Mouse (Mus musculus): Measurements from ENCODE around the gene Cd80. TPM values are rescaled to one million over a fixed set of nuclear protein-coding genes. Genes with fewer than 3 reads are reported as not detected.
"Not testable (repeated sequence)": the region's sequence is repeated elsewhere in the genome, so short reads cannot be mapped to it uniquely, and the experiment has no call there.

Gene Cd80
- total RNA-seq (2015) = 0.77 and 1.6 TPM in 2 replicates
- 0.25 and 0.47 TPM in 2 replicates for total RNA-seq (2017)

DNA sequence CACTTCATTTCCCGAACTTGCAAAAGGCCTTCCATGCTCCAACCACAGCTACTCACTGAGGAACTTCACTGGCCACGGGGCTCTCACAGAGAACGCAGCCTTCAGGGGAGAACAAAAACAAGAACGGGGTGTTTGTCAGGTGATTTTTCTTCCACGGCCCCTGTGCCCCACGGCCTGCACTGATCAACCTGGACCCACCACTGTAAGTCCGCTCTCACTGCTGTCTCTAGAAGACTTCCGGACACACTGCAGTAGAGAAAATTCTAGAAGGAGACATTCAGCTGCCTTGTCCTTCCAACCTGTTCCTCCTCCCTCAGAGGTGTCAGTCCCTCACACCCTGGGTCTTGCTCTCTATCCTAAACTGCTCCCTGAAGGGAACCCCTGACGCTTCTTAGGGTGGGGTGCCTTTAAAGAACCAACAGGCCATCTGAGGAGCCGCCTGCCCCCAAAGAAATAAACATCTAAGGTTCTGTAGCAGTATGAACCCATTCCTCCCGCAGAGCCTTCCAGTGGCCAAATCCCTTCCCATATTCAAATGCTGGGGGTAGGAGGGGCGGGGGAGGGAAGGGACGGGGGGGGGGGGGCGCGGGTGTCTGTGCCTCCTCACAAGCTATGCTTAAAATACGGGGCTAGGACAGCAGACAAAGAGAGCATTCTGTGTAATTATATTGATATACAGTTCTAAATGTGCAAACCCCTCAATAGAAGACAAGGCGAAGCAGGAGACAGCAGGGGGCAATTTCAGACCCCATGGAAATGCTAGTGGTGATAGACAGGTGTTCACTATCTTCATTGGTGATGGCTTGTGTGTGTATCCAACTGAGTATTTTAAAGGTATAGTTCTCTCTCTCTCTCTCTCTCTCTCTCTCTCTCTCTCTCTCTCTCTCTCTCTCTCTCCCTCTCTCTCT lies at the start of gene Cd80:
Gene Cd80, plus strand, starts transcription at position 51 of the 908 bp plus-strand sequence.
- ATAC-seq (replicated peaks; ENCODE audit: poor library complexity) = no peak

DNA sequence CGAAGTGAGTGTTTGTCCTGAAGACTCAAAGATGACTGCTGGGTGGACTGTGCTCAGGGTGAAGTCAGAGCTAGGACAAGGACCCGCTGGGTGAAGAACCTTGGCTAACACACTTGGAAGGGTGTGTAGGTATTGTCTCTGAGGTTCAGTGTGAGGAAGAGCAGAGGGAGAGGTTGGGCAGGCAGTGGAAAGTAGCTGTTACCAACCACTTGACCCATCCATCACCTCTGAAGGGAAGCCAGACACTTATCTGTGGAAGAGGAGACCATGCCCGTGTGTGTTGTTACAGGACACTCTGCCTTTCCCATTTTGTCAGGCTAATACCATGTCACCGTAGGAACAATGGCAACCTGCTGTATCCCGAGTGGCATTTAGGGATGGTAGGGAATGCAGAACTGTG lies 49.1 kb upstream of the Cd80 start:
- ATAC-seq (replicated peaks; ENCODE audit: poor library complexity) = no peak

DNA sequence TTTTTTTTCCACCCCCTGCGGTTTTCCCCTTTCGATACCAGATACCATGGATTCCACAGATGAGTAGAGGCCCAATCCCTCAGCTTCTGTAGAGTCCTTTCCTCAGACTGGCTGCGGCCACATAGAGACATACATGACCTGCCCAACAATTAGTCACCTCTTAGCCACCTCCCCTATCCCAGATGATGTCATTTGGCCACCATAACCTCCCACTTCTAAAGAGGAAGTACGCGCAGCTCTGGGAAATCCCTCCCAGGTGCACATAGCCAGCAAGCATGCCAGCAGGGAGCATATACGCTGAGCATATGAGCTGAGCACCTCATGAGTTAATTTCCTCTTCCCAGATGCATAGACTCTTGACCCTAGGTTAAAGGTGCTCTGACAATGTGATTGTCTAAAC lies 48.7 kb upstream of the Cd80 start:
- ATAC-seq (replicated peaks; ENCODE audit: poor library complexity) = peak; percentile 38

DNA sequence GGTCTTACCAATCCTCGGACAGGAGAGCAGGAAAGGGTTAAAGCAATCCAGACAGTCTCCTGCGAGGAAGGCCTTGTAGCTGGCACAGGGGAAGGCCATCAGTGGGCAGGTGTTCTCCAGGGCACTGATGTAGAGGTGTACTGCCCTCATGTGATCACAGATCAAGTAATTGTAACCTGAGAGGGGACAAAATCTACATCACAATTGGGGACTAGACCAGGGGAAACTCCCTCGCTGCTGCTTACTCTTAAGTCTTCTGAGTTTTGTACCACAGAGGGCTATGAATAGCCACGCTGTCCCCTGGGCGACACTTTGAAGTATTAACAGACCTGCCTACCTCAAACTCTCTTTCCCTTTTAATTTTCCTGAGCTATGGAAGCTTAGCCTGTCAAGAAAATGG lies 47.8 kb upstream of the Cd80 start:
- no peak for ATAC-seq (replicated peaks; ENCODE audit: poor library complexity)

DNA sequence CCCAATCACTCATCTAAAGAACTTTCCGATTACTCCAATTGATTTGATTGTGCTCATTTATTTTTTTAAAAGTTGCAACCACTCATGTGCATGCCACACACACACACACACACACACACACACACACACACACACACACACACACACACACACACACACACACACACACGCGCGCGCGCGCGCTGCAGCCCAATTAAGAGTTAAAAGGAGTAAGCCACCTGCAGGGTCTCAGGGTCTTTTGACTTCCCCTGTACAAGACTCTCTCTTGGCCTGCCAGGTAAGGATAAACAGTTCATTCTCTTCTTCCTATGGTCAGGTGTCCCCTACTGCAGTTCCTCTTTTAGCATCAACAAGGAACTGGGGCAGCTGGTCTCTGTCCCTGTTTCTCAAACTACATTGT lies 46.9 kb upstream of the Cd80 start:
- no peak for ATAC-seq (replicated peaks; ENCODE audit: poor library complexity)

DNA sequence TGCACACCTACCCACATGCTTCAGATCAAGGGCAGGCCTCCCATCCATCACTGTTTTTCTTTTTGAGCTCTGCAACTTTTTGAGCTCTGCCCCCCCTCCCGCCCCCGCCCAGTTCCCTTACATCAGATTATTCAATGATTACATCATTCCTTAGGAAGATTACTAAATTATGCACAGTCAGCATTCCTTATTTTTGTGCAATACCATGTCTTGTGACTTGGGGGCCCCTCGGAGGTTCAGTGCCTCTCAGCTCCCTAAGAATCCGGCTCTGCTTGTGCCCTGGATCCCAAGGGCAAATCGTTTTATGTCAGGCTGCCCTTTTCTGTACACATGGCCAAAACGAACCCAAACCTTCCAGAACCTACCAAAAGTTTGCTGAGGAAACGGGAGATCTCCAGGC lies 40.4 kb upstream of the Cd80 start:
- peak; percentile 57 for ATAC-seq (replicated peaks; ENCODE audit: poor library complexity)

DNA sequence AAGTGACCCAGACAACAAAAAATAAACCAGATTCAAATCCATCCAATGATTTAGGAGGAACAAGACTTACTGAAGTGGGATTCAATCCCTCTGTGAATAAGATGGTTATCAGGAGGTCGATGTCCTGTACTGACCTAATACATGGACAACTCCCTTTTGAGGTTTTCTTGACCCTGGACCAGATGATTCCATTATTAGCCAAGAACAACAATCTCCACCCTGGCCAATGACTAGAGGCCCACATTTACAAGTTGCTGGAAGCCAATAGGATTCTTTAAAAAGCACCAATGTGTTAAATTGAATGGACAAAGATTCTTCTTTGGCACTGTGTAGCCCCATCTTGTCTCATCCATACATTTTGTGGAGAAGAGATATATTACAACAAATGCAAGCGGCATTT lies 30.0 kb upstream of the Cd80 start:
- no peak for ATAC-seq (replicated peaks; ENCODE audit: poor library complexity)

DNA sequence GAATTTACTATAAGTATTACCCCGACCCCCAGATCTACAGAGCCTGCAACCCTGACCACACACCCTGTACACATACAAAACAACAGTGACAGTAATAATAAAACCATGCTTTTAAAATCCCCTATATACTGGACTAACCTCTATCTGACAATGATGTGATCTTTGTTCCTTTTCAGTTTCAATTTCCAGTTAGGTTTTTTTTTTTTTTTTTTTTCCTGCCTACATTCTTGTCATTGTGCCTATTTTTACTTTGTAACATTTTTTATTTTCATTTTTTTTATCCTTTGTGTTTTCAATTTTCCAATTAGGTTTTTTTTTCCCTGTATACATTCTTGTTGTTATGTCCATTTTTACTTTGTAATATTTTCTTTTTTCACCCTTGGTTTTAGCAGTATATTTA lies 29.6 kb upstream of the Cd80 start:
- ATAC-seq (replicated peaks; ENCODE audit: poor library complexity) = no peak

DNA sequence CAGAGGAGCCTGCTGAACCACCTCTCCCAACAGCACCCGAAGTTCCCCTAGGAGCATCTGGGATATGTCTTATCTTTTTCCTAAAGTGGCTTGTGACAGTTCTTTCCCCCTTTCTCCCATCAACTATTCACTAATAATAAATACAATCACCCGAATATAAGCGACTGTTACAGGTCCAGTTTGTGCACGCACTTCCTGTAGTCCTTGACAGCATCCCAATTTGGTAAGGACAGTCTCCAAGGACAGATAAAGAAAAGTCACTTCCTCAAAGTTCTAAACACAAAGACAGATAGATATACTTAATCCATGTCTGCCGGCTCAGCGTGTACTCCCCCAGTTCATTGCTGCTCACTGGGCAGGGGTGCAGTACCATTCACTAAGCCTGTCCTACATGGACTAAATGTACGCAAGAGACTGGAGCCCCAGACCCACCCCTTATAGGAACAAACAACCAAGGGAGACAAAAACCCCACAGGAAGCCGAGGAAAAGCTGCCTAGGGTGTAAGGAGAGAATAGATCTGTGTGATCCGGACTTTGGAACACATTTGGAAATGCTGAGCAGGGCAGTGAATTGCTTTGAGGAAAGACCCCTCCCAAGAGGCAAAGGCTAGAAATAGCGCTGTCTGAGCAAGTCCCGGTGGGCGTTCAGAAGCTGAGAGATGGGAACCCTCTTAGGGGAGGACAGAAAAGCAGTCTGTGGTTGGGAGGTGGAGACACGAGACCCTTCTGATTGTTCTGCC lies 23.7 kb upstream of the Cd80 start:
- ATAC-seq (replicated peaks; ENCODE audit: poor library complexity) = 0 out of 2 replicates have a peak, but pooled peaks have one; percentile 17

DNA sequence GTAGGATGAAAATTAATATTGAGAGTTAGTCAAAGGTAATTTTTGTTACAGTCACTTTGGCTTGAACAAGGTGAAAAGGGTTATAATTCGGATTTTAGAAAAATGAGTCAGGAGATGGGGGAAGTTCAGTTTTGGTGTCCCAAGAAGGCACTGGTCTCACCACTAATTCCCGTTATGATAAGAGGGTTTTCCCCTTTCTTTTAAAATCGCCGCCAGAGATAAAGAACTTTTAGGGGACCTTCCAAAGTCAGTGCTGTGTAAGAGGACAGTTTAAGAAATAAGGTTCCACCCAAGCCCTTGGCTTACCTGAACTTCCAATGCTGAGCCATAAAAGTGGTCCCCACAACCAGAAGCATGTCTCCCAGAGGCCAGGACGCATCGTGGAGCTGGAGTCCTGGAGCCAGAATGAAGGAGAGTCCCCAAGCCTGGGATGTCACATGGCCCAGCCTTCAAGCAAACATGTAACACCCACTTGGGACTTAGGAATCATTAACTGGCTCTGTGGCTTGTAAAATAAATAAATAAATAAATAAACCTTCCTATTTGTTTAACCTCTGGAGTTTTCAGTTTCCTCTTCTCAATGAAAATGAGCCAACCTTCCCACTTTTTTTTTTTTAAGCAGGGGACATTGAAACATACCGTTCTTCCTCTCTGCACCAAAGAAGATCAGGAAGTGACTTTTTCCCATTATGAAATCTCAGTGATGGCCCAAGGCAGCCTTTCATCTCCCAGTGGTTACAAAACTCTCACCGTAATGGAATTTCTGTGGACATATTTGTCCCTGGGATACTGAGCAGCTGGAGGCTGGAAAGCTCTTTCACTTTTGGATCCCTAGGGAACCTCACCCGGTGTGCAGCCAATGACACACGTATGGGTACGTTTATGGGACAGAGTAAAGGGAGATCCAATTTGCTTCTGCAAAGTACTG lies 22.6 kb upstream of the Cd80 start, which contains the start of gene Pla1a:
Gene Pla1a, minus strand, starts transcription at position 648 of the 928 bp plus-strand sequence.
- ATAC-seq (replicated peaks; ENCODE audit: poor library complexity) = peak; percentile 83

DNA sequence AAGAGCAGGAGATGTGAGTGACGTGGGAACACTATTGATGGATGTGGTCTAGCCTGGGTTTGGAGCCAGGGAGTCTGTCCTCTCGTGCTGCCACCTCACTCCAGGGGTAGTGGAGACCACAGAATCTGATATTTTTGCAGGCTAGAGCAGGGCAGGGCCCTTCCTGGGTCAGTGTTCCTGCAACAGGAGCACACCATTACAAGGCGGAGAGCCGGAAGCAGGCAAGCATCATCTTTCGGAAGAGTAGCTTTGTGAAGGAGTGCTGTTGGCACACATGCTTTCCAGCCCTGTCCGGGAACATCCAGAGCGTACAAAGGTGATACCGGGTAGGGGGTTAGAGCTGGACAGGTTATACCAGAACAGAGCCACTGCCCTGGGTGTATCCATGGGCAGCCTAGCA lies 21.8 kb upstream of the Cd80 start:
- ATAC-seq (replicated peaks; ENCODE audit: poor library complexity) = no peak

DNA sequence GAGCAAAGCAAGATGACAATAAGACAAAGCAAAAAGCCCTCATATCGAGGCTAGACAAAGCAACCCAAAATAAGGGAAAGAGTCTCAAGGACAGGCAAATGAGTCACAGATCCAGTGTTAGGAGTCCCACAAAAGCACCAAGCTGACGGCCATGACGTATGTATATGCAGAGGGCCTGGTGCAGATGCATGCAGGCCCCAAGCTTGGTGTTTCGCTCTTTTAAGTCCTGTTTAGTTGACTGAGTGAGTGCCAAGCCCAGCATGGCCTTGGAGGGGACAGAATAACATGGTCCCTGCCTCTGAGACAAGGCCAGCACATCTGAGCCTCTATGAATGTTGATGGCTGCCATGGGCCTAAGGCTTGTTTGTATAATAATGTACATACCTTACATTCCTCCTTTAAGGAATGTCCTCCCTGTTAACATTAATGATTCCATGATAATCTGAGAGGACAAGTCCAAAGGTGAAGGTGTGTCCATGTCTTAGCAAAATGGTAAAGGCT lies 21.0 kb upstream of the Cd80 start:
- no peak for ATAC-seq (replicated peaks; ENCODE audit: poor library complexity)

DNA sequence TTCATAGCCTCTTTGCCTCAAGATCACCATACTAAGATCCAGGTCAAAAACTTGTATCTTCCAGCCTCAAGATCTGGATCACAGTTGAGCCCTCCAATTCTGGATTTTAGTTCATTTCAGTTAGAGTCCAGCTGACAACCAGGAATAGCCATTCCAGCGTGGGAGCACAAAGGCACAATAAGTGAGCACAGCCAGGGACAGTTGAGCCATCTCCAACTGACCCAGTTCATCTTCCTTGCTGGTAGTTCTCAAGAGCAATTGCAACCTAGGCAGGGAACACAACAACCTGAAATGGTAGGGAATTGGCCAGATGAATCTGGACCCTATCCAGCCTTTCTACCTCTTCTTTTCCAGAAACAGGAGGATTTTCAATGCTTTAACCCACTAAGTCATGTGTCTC lies 16.2 kb upstream of the Cd80 start:
- no peak for ATAC-seq (replicated peaks; ENCODE audit: poor library complexity)

DNA sequence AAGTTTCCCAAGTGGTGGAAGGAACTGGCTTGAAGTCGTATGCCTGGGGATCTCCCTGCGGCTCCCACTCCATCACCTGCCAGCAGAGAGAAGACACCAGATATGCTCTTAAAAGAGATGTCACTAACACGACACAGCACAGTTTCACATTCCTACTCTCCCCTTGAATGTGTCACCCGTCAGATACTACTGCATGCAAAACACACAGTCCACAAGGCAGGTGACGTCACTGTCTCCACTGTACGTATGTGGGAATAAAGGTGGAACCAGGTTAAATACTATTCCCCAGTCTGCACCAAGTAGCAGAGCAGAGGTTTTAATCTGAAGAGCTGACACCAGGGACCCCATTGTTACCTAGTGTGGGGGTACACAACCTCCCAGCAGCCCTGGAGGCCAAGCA lies 15.0 kb upstream of the Cd80 start:
- ATAC-seq (replicated peaks; ENCODE audit: poor library complexity) = no peak

DNA sequence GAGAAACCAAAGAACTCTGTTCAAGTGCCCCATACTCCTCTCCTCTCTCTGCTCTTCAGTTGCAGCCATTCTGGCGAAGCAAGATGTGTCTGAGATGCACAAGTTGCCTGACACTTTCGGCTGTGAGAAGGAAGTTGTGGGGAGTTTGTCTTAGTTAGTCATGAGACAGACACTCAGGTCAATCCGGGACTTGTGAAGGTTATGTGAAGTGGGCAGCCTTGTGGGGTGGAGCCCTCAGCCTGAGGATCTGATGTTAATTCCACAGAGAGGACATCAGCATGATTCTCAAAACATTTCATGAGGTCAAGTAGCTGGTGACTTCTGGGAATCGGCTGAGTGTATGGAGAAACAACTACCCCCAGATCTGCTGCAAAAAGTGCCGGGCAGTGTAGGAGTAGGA lies 13.8 kb upstream of the Cd80 start:
- no peak for ATAC-seq (replicated peaks; ENCODE audit: poor library complexity)

DNA sequence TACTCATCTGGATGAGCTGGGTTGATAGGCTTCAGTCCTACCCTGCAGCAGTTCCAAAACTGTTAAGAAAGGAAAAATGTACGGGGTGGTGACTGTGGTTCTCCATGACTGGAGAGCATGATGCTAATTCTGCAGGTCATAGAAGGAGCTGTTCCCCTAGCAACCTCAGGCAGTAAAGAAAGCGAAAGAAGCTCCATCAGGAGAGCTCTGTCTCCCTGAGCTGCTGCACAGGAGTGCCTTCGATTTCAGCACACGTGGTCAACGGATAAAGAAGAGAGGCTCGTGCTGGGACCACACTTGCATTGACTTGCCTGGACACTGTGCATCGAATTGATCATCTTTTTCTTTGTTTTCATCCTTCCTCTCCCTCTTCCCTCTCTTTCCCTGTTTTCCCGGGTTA lies 13.1 kb upstream of the Cd80 start:
- ATAC-seq (replicated peaks; ENCODE audit: poor library complexity) = no peak

DNA sequence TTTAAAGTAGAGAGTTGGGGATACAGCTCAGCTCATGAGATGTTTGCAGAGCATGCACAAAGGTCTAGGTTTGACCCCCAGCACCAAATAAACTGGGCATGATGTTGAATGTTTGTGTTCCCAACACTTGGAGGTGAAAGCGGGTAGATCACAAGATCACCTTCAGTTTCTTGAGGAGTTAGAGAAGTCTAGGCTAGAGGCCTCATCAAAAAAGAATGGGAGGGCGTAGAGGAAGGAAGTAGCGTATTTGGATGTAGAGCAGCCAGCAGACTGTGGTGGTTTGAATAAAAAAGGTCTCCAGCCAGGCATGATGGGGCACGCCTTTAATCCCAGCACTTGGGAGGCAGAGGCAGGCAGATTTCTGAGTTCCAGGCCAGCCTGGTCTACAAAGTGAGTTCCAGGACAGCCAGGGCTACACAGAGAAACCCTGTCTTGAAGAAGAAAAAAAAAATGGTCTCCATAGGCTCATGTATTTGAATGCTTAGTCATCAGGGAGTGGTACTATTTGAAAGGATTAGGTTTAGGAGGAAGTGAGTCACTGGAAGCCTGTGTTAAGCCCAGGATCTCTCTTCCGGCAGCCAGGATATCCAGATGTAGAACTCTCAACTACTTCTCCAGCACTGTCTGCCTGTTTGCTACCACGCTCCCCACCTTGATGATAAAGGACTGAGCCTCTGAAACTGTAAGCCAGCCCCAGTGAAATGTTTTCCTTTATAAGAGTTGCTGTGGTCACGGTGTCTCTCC lies 11.5 kb upstream of the Cd80 start:
- no peak for ATAC-seq (replicated peaks; ENCODE audit: poor library complexity)

DNA sequence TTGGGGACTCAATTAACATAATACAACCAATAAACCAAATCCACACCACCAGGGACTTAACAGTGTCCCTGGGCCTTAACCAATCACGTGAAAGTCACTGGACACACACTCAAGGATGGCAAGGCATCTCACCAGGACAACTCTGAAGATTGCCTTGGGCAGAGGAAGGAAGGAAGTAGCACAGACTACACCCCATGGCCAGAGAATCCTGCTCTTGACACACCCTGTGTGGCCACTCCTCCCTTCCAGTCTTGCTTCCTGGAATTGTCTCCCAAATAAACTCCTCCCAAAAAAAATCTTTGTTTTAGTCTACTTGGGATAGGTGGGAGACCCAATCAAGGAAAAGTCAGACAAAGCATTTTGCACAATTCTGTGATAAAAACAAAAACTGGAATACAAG lies 10.3 kb upstream of the Cd80 start:
- ATAC-seq (replicated peaks; ENCODE audit: poor library complexity) = no peak

DNA sequence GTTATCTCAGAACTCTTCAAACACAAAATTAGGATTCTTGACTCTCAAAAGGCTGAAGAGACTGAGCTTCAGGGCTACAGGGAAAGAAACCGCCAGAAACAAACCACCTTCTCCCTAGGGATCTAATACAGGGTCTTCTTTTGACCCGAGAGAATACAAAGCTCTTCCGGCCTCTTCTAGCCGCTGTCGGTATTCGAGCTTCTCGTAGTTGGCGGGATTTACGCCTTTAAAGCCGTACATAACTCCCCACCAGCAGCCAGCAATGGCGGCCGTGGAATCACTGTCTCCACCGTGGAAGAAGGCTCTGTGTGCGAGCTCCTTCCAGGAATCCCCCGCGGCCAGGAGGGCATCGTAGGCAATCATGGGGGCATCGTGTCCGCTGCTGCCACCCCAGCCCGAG lies 9.8 kb upstream of the Cd80 start:
- no peak for ATAC-seq (replicated peaks; ENCODE audit: poor library complexity)

DNA sequence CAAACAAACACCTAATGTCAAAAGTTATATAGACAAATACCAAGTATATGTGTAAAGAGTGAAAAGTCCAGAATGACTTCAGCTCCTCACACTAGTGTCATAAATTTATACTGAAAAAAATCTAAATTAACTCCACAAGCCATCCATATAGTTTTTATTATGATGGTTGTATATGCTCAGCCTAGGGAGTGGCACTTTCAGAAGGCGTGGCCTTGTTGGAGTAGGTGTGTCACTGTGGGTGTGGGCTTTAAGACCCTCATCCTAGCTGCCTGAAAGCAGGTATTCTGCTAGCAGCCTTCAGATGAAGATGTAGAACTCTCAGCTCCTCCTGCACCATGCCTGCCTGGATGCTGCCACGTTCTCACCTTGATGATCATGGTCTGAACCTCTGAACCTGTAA lies 9.2 kb upstream of the Cd80 start:
- not testable (repeated sequence) for ATAC-seq (replicated peaks; ENCODE audit: poor library complexity)
